Mouse (Mus musculus): ENCODE results near the gene Scrt2. TPM values are rescaled to one million over a fixed set of nuclear protein-coding genes. Genes with fewer than 3 reads are reported as not detected.
A peak's percentile ranks its signal among the peaks of the same experiment; 100 is the strongest.

Scrt2 gene
- total and polyA plus RNA-seq, 3 experiments = 0.21 to 0.36 (median 0.35) TPM

GRCm38 (mm10) chr2:152142571-152142970, 61.2 kb downstream of the Scrt2 start:
- no peak for DNase-seq

DNA sequence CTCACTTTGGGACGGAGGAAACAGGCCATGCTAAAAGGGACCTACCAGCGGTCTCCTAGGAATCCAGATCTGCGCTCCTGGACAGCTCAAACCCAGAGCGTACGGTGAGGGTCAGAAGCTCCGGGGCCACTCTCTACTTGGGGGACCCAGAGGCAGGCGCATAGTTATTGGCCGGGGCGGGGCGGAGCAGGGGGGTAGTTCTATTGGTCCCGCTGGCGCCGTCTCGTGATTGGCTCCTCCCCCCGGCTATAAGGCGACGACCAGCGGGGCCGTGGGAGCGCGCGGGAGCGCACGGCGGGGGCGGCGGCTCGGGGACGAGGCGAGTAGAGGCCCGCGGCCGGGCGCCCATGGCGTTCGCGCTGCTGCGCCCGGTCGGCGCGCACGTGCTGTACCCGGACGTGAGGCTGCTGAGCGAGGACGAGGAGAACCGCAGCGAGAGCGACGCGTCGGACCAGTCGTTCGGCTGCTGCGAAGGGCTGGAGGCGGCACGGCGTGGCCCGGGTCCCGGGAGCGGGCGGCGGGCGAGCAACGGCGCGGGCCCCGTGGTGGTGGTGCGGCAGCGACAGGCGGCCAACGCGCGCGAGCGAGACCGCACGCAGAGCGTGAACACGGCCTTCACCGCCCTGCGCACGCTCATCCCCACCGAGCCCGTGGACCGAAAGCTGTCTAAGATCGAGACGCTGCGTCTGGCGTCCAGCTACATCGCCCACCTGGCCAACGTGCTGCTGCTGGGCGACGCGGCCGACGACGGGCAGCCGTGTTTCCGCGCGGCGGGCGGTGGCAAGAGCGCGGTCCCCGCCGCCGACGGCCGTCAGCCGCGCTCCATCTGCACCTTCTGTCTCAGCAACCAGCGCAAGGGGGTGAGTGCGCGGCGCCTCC, 62.2 kb downstream of the Scrt2 start, which contains the start of gene Tcf15:
TSS of gene Tcf15 (plus strand) at position 283 of the 879 bp plus-strand sequence.
- DNase-seq = peak; percentile 84

GRCm38 (mm10) chr2:152144158-152144450, 62.8 kb downstream of the Scrt2 start:
- no peak for DNase-seq

DNA sequence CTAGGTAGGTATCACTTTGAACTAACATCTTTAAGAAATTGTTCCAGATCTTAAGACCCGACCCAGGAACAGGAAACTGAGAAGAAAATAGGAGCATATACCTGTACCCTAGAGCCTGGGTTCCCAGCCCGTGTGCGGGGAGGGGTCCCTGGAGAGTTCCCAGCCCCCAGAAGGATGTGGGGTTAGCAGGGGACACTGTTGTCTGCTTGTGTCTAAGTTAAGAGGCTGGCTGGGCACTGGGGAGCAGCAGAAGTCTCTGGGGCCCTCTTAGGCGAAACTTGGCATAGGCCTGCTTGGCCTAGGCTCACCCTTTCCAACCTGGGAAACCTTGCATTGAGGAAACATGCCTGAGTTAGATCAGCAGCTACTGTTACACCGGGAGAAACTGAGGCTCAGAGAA, 63.2 kb downstream of the Scrt2 start:
- peak; percentile 9 for DNase-seq

Other genes with a start within 250 kb of the Scrt2 start
- under 1 TPM; 0.17 to 0.72 TPM for gene Rspo4, start 238.6 kb upstream of the Scrt2 start, total RNA-seq (2021)
- gene Rspo4, start 238.6 kb upstream of the Scrt2 start, polyA plus RNA-seq (2012; rRNA removed) = 0.06 and 0.15 TPM in 2 replicates
- gene Angpt4, start 170.3 kb upstream of the Scrt2 start, total RNA-seq (2021) = 1 to 10 TPM in 1 of 2 experiments, under 1 TPM in 1; 0.63 to 1.6 TPM
- gene Angpt4, start 170.3 kb upstream of the Scrt2 start, polyA plus RNA-seq (2012; rRNA removed) = 1.1 and 1.9 TPM in 2 replicates
- gene Fam110a, start 101.3 kb upstream of the Scrt2 start, total RNA-seq (2021) = 10 to 100 TPM in 1 of 2 experiments, 1 to 10 TPM in 1; 8.5 to 11.3 TPM
- 24.1 and 24.6 TPM in 2 replicates for gene Fam110a, start 101.3 kb upstream of the Scrt2 start, polyA plus RNA-seq (2012; rRNA removed)
- 1 to 10 TPM; 3.1 to 5.4 TPM for gene Slc52a3, start 85.0 kb upstream of the Scrt2 start, total RNA-seq (2021)
- gene Slc52a3, start 85.0 kb upstream of the Scrt2 start, polyA plus RNA-seq (2012; rRNA removed) = 5.7 and 6.9 TPM in 2 replicates
- 100 to 1,000 TPM; 188 to 772 TPM for gene Srxn1, start 24.0 kb downstream of the Scrt2 start, total RNA-seq (2021)
- 315 and 608 TPM in 2 replicates for gene Srxn1, start 24.0 kb downstream of the Scrt2 start, polyA plus RNA-seq (2012; rRNA removed)
- 1 to 10 TPM; 2.8 to 5.7 TPM for gene Tcf15, start 62.0 kb downstream of the Scrt2 start, total RNA-seq (2021)
- 19.0 and 32.0 TPM in 2 replicates for gene Tcf15, start 62.0 kb downstream of the Scrt2 start, polyA plus RNA-seq (2012; rRNA removed)
- 10 to 100 TPM; 91.7 to 93.7 TPM for gene Csnk2a1, start 145.3 kb downstream of the Scrt2 start, total RNA-seq (2021)
- 8.4 and 10.6 TPM in 2 replicates for gene Csnk2a1, start 145.3 kb downstream of the Scrt2 start, polyA plus RNA-seq (2012; rRNA removed)
- 100 to 1,000 TPM; 121 to 162 TPM for gene Tbc1d20, start 212.3 kb downstream of the Scrt2 start, total RNA-seq (2021)
- gene Tbc1d20, start 212.3 kb downstream of the Scrt2 start, polyA plus RNA-seq (2012; rRNA removed) = 63.3 and 69.8 TPM in 2 replicates

All from adrenal gland, adult 2 months (tissue).